Mouse (Mus musculus) left cerebral cortex, adult 8-10 months (tissue): ENCODE measurements around the gene P3h3. TPM values are rescaled to one million over a fixed set of nuclear protein-coding genes. Genes with fewer than 3 reads are reported as not detected.
"Not testable (repeated sequence)": the region's sequence is repeated elsewhere in the genome, so short reads cannot be mapped to it uniquely, and the experiment has no call there.

Source experiments
- DNase-seq, 2 experiments: peaks; one replicate each; pipeline ENCODE4 v3.0.0; 2022; ENCODE audit warnings: low spot score in 2 of 2
- total RNA-seq, 4 experiments: library from RNA; stranded (reverse); gene quantifications; 2 replicates each; pipeline ENCODE4 v1.2.4; 2022

Gene P3h3
- total RNA-seq, result 10 to 100 TPM; 18.5 to 25.6 (median 20.6) TPM

- peak; percentile 70 to 86 for DNase-seq
Measured at GRCm38 (mm10) chr6:124856916-124857839, at the start of gene P3h3. Gene P3h3 (minus strand): TSS chr6:124857752.

DNA sequence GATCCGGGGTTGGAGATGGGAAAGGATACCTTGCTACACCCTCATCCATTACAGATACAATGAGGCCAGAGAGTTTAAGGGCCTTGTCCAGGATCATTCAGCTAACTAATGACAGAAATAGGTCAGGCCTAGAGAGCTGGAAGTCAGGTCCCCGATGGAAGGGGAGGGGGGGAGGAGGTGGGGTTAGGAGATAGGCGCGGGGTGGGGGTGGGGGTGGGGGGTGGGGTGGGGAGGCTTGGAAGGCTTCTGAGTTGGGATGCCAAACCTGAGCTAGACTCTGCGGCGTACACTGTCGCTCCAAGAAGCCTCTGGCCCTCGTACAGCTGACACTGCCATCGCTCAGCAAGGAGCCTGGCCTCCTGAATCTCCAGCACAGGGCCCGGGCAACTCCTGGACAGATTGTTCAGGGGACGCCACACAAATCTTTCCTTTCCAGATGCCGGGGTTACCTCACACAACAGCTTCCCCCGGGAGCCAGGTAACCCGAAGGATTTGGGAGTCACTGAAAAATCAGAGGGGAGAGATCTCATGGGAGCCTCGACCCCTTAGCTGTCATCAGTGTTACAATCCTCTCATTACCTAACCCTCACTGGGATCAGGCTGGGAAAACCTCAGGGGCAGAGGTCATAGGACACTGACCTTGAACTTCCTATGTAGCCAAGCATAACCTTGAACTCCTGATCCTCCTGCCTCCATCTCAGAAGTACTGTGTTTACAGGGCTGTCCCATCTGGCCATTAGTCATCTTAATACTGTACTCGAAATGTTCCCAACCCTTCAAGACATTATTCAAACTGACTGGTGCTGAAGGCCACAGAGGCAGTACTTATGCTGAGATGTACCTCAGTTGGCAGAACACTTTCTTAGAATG is 47.7 kb upstream of the P3h3 start:
- no peak for DNase-seq

- peak in 1 of 2 experiments; percentile 82 for DNase-seq
Measured at GRCm38 (mm10) chr6:124904161-124904981, 46.8 kb upstream of the P3h3 start.

- peak; percentile 88 to 89 for DNase-seq
Measured at GRCm38 (mm10) chr6:124903580-124904151, 46.1 kb upstream of the P3h3 start.

GRCm38 (mm10) chr6:124901851-124902250 is 44.3 kb upstream of the P3h3 start:
- DNase-seq, result no peak

- DNase-seq, result no peak
Measured at GRCm38 (mm10) chr6:124900801-124901480, 43.4 kb upstream of the P3h3 start.

GRCm38 (mm10) chr6:124900056-124900800 is 42.7 kb upstream of the P3h3 start:
- no peak for DNase-seq

DNA sequence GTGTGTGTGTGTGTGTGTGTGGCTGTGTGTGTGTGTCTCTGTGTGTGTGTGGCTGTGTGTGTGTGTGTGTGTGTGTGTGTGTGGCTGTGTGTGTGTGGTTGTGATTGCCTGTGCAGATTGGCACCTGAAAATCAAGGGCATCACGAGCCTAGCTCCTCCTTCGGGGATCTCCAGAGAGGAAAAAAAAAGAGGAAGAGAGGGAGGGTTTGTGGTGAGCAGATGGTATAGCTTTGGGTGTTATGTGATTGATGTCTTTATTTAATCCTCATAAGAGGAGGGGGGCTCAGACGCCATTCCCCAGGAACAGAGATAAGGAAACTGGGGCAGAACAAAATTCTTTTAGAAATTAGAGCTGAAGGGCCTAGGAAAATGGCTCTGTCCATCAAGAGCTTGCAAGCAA is 40.8 kb upstream of the P3h3 start:
- no peak for DNase-seq

DNA sequence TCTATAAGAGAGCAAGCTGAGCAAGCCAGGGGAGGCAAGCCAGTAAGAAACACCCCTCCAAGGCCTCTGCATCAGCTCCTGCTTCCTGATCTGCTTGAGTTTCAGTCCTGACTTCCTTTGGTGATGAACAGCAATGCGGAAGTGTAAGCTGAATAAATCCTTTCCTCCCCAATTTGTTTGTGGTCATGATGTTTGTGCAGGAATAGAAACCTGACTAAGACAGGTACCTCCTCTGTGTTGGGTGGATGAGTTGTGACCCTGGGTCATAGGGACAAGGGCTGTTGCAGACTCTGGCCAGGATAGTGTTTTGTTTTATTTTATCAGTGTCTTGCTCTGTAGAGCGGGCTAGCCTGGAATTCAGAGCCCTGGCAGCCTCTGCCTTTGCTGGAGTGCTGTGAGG is 36.6 kb upstream of the P3h3 start:
- DNase-seq, result not testable (repeated sequence)

DNA sequence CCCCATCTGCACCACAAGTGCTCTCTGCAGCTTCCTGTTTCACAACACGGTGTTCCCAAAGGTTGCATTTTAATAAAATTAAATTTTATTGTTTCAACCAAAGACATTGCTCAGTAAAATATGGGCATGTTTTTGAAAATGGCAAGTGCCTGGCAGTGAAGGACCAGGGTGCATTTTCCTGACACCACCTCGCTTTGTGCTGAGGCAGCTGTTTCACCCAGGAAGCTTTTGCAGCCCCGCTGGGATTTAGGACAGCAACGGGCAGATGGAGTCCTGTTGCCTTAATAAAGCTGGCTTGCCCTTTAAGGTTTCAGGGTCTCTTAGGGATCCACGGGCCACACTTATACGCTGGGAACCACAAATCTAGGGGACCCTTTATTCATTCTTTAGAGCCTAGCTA is 33.4 kb upstream of the P3h3 start:
- no peak for DNase-seq

- DNase-seq, result no peak
Measured at GRCm38 (mm10) chr6:124888555-124889125, 31.1 kb upstream of the P3h3 start.

- DNase-seq, result no peak
Measured at GRCm38 (mm10) chr6:124887986-124888385, 30.4 kb upstream of the P3h3 start, which contains the start of gene Cd4. Gene Cd4 (minus strand): TSS chr6:124888221.

DNA sequence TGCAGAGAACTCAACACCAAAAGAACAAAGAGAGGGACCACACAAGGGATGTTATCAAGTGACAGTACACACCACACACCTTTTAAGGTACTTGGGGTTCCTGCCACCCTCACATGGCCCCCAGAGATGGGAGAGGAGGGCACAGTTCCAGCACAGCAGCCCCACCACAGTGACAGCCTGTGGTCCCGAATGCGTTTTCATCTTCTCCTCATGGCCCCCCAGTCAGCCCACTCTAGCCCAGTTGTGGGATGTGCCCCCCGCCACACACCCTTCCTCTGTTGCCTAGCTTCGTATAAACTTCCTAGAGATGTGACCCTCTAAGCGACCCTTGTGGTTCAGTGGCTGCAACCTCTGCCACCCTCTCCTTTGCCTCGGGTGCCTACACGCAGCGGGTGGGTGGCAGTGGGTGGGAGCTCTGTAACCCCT is 28.4 kb upstream of the P3h3 start:
- no peak for DNase-seq

DNA sequence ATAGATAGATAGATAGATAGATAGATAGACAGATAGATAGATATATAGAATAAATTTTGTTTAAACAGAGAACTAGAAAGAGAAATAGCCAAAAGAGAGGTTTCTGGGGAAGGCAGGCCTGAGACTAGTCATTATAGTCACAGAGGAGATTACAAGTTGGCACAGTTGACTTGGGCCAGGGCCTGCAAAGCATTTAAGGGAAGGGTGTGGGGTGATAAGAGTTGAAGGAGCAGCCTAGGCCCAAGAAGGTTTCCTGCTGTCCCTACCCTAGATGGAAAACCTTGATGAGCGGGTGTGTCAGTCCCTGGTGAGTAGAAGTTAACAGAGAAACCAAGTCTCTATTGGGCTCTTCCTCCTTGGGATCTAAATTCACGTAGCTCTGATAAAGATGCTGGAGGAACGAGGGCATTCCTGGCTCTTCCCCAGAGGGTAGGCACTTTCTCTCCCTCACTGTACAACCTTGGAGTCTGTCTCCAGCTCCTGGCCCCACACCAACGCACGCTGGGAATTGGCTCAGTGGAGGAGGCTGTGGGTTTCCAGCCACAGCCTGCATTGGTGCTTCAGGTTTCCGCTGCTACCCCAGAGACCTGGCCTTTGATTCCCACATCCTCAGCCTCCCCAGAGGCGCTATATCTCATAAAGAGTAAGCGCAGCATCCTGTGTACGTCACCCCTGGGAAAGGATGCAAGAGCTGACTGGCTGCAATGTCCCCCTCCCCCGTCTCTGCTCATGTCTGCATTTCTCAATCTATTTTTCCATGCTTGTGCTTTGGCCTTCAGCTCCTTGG is 27.4 kb upstream of the P3h3 start:
- no peak for DNase-seq

GRCm38 (mm10) chr6:124883351-124883750 is 25.8 kb upstream of the P3h3 start:
- DNase-seq, result no peak

GRCm38 (mm10) chr6:124881821-124882220 is 24.3 kb upstream of the P3h3 start:
- no peak for DNase-seq

DNA sequence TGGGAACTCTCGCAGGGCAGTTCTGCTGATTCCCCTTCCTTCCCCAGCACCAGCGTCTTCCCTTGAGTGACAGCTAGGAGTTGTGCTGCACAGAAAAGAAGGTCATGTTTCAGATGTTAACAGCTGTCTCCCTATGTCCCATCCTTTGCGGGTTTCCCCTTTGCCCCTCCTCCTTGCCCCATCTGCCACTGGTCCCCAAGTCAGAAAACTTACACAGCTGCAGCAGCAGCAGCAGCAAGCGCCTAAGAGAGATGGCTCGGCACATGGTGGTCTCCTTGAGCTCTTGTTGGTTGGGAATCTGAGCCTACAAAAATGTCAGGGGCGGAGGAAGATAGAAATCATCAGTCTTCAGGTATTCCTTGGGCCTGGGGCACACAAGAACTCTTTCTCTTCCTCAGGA is 21.8 kb upstream of the P3h3 start:
- DNase-seq, result no peak

DNA sequence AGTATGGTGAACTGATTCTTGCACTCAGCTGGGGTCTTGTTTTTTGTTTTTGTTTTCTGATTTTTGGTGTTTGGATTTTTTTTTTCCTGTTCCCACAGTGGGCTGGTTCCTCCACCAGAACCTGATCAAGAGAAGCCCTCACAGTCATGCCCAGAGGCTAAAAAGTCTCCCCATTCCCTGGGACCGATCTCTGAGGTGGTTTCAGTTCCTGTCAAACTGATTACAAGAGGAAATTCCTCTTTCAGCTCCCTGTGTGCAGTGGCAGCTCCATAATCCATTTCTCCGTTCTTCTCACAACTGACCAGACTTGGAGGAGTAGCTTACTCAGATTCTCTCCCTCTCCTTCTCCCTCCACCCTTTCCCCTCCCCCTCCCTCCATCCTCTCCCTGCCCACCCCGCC is 16.8 kb upstream of the P3h3 start:
- DNase-seq, result no peak
